Mouse (Mus musculus) hindbrain, postnatal 0 days (tissue): ENCODE data around the gene Rbfox2. TPM values are rescaled to one million over a fixed set of nuclear protein-coding genes. Genes with fewer than 3 reads are reported as not detected.

Experiments used
- ATAC-seq: fragments of 200-750 bp; cut with Nextera tagmentation; 2 replicates; pipeline ENCODE4 v1.8.0; 2017; ENCODE audit warnings: mild to moderate bottlenecking, moderate TSS enrichment, moderate library complexity
- DNase-seq: peaks from one replicate; pipeline ENCODE4 v3.0.0-alpha.2; 2015; ENCODE audit warnings: low spot score
- H3K27ac ChIP-seq: fragments of 300-500 bp; sonication (generic); 2 replicates; pipeline ENCODE4 v1.5.1; 2014; ENCODE audit warnings: mild to moderate bottlenecking
- H3K27me3 ChIP-seq: fragments of 300-500 bp; sonication (generic); 2 replicates; pipeline ENCODE4 v1.6.1; 2014; ENCODE audit warnings: low read length, mixed read lengths; ENCODE audit not compliant: insufficient read depth
- H3K36me3 ChIP-seq: fragments of 300-500 bp; sonication (generic); 2 replicates; pipeline ENCODE4 v1.6.1; 2014; ENCODE audit warnings: low read length, mixed read lengths; ENCODE audit not compliant: insufficient read depth
- H3K4me1 ChIP-seq: fragments of 300-500 bp; sonication (generic); 2 replicates; pipeline ENCODE4 v1.6.1; 2014; ENCODE audit warnings: antibody characterized with exemption, low read length, mixed read lengths; ENCODE audit not compliant: insufficient read depth
- H3K4me2 ChIP-seq: fragments of 300-500 bp; sonication (generic); 2 replicates; pipeline ENCODE4 v1.6.1; 2014; ENCODE audit warnings: low read depth, mild to moderate bottlenecking, low read length, moderate library complexity, mixed read lengths
- H3K4me3 ChIP-seq: fragments of 300-500 bp; sonication (generic); 2 replicates; pipeline ENCODE4 v1.5.1; 2014; ENCODE audit warnings: low read length
- H3K9ac ChIP-seq: fragments of 300-500 bp; sonication (generic); replicated peaks from 2 replicates; pipeline ENCODE4 v1.6.1; 2014; ENCODE audit warnings: mild to moderate bottlenecking, low read length, moderate library complexity, mixed read lengths
- H3K9me3 ChIP-seq: fragments of 300-500 bp; sonication (generic); 2 replicates; pipeline ENCODE4 v1.6.1; 2016; ENCODE audit warnings: low read length, mixed read lengths
- CTCF ChIP-seq: IDR thresholded peaks from 2 replicates; pipeline ENCODE4 v1.5.1; 2016; ENCODE audit warnings: antibody characterized with exemption, control low read depth, low read depth
- WGBS: fragments of 180-500 bp; shearing (Covaris S2); extraction: QIAGEN DNeasy Blood & Tissue Kit; methylation state at CpG from one replicate; pipeline ENCODE4 v1.1.7; 2014; 5-methylcytosine and 5-hydroxymethylcytosine counted together
- polyA plus RNA-seq: library from polyadenylated mRNA; unstranded; fragments of >200 nt; fragmentation: Nextera tagmentation; extraction: Ambion mirVana; gene quantifications from 2 replicates; pipeline ENCODE4 v1.2.1, GENCODE M21; 2015
- total RNA-seq: library from RNA; depleted of rRNA; stranded (reverse); fragments of >200 nt; gene quantifications from 2 replicates; pipeline ENCODE4 v1.2.3, GENCODE M21; 2014

The Rbfox2 gene
- total and polyA plus RNA-seq, 2 experiments from 2014 or later = 91.9 to 294 TPM

GRCm38 (mm10) chr15:77081454-77081853 lies 225.3 kb downstream of the Rbfox2 start:
- Histone ChIP-seq H3K4me1 (no peaks in the 10 kb centered on the region), H3K9me3 (no peaks in the 10 kb centered on the region), H3K4me2 (no peak overlapping the region), H3K9ac (no peak overlapping the region), H3K27me3 (no peaks in the 10 kb centered on the region), H3K27ac (peak overlapping the region; percentile 32; the same call in 1 of the 2 replicates), H3K36me3 (peaks cover 37% of the 10 kb centered on the region), H3K4me3 (no peak overlapping the region)
- DNase-seq (no peak), ATAC-seq (no peak)
- 84% methylated on average over 5 of the region's 5 CpGs for WGBS
- TF ChIP-seq CTCF = peak; percentile 5; the same call in 1 of the 2 replicates

DNA sequence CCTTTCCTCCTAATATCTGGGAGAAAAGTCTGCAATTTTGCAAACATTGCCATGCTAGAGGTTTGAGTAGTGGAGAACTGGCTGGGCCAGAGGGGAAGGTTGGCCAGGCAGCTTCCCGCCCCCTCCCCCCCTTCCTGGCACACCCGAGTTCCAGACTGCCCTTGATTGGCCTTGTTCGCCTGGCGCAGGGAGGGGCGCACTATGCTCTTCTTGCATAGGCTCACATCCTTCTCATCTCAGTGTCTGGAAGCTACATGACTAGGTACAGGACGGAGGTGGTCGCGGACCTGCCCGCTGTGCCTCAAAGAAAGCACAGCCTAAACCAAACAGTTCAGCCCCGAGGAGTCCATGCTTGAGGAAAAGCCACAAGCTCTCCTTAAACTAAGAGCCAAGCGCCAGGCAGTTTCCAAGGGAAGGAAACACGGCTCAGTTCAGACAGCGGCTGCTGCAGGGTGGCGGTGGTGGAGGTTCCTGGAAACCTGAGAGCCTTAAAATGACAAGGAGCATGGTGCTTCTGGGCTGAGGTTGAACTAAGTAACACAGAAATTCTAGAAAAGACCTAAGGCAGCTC lies 226.0 kb downstream of the Rbfox2 start:
- H3K27ac ChIP-seq = peak overlapping the region; percentile 32; the same call in 1 of the 2 replicates
- H3K9me3 ChIP-seq = no peaks in the 10 kb centered on the region
- no peak for DNase-seq
- no peak overlapping the region for H3K4me3 ChIP-seq
- H3K4me1 ChIP-seq = no peaks in the 10 kb centered on the region
- no peak overlapping the region for H3K9ac ChIP-seq
- H3K27me3 ChIP-seq = no peaks in the 10 kb centered on the region
- H3K4me2 ChIP-seq = no peak overlapping the region
- peaks cover 39% of the 10 kb centered on the region for H3K36me3 ChIP-seq
- WGBS = 71% methylated on average over 14 of the region's 14 CpGs
- no peak for ATAC-seq
- TF ChIP-seq CTCF = no peak

DNA sequence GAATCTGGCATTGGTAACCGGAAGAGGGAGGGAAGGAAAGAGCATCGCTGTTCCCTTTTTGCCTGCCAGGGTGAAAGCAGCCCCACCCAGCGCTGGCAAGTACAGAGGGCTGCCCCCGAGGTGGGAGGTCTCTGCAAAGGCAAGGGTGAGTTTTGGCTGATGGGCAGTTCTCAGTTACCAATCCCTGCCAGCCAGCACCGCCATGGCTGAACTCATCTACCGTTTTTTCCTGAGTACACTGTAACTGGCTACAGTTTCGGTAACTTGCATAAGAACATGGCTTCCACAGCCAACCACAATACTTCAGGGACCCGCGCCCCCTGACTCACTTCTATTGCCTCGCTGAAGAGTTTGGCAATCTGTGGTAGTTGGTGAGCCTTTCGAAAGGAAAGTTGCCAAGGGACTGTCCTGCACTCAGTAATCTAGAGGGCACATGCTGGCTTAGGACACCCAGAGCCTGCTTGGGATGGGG lies 226.9 kb downstream of the Rbfox2 start:
- DNase-seq (peak; percentile 46), ATAC-seq (peak; percentile 67)
- WGBS = 59% methylated on average over 11 of the region's 11 CpGs
- H3K27me3 ChIP-seq = no peaks in the 10 kb centered on the region
- no peak overlapping the region for H3K4me3 ChIP-seq
- peaks cover 33% of the 10 kb centered on the region for H3K36me3 ChIP-seq
- no peak for TF ChIP-seq CTCF
- H3K4me1 ChIP-seq = no peaks in the 10 kb centered on the region
- peak overlapping the region; percentile 32; the same call in 1 of the 2 replicates for H3K27ac ChIP-seq
- no peak overlapping the region for H3K4me2 ChIP-seq
- H3K9ac ChIP-seq = no peak overlapping the region
- no peaks in the 10 kb centered on the region for H3K9me3 ChIP-seq

DNA sequence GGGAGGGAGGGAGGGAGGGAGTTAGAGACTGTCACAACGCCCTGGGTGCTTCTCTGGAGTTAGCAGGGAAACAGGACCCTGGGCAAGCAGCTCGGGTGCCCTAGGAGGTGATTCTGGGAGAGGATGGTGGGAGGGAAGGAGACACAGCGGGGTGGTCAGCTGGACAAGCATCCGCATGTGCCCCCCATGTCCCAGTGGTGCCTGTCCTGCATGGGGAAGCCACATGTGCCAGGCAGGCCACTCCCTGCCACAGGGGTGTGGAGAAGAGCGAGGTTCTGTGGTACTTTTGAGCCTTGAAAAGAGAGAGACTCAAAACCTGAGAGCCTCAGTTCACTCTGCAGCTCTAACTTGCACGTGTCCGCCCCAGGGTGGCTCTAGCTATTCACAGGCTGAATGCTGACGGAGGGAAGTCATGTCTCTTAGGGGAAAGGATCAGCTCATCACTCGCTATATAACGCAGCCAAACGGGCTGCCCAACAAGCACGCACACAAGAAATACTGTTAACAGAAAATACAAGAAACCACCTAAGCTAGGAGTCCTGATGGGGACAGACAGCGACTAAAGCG lies 227.5 kb downstream of the Rbfox2 start:
- Histone ChIP-seq H3K4me2 (no peak overlapping the region), H3K9me3 (no peaks in the 10 kb centered on the region), H3K9ac (no peak overlapping the region), H3K27ac (peak overlapping the region; percentile 32; the same call in 1 of the 2 replicates), H3K4me1 (no peaks in the 10 kb centered on the region), H3K36me3 (peaks cover 27% of the 10 kb centered on the region), H3K27me3 (no peaks in the 10 kb centered on the region), H3K4me3 (no peak overlapping the region)
- DNase-seq = no peak
- no peak for ATAC-seq
- WGBS = 49% methylated on average over 14 of the region's 14 CpGs
- no peak for TF ChIP-seq CTCF

DNA sequence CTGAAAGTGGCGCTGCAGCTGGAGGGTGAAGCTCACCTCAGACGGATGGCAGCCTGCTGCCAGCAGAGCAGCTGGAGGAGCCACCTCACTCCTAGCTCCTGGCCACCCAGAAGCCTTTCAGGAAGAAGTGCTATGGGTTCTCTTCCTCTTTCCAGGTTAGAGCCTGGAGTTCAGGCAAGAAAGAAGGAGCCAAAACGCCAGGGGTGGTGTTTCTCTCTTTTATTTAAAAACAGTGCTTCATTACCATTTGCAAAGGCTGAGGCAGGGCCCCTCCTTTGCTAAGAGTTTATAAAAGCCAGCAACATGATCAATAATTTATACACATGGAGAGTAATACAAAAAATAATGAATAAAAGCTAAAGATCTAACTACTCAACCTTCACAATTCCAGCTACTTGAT lies 228.0 kb downstream of the Rbfox2 start:
- Histone ChIP-seq H3K4me3 (no peak overlapping the region), H3K9me3 (no peaks in the 10 kb centered on the region), H3K27me3 (no peaks in the 10 kb centered on the region), H3K27ac (no peak overlapping the region), H3K4me2 (no peak overlapping the region), H3K36me3 (peaks cover 23% of the 10 kb centered on the region), H3K4me1 (no peaks in the 10 kb centered on the region), H3K9ac (no peak overlapping the region)
- DNase-seq = no peak
- WGBS = 37% methylated on average over 3 of the region's 3 CpGs
- TF ChIP-seq CTCF = no peak
- no peak for ATAC-seq

GRCm38 (mm10) chr15:77077906-77078305 lies 228.9 kb downstream of the Rbfox2 start:
- Histone ChIP-seq H3K27me3 (no peaks in the 10 kb centered on the region), H3K9ac (no peak overlapping the region), H3K36me3 (peaks cover 16% of the 10 kb centered on the region), H3K4me1 (no peaks in the 10 kb centered on the region), H3K27ac (no peak overlapping the region), H3K4me3 (no peak overlapping the region), H3K4me2 (no peak overlapping the region), H3K9me3 (no peaks in the 10 kb centered on the region)
- TF ChIP-seq CTCF = no peak
- WGBS = 89% methylated on average over 9 of the region's 9 CpGs
- DNase-seq (no peak), ATAC-seq (no peak)

DNA sequence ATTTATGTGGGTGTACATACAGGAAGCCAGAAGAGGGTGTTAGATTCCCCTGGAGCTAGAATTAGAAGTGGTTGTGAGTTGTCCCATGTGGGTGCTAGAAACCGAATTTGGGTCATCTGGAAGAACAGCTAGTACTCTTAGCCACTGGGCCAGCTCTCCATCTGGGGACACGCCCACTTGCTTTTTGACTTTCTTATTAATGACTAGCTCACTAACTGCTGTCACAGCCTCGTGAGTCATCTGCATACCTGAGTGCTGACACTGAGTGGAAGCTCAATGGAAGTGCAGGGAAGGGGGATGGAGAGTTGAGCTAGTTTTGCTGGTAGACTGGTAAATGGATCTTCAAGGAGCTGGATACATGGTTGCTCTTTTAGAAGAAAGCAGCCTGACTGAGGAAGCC lies 230.3 kb downstream of the Rbfox2 start:
- Histone ChIP-seq H3K9me3 (no peaks in the 10 kb centered on the region), H3K4me3 (no peak overlapping the region), H3K9ac (no peak overlapping the region), H3K4me2 (no peak overlapping the region), H3K4me1 (0 out of 2 replicates have a peak, but pooled peaks cover 2% of the 10 kb centered on the region), H3K27ac (no peak overlapping the region), H3K27me3 (no peaks in the 10 kb centered on the region), H3K36me3 (peaks cover 9% of the 10 kb centered on the region)
- WGBS = 83% methylated on average over 3 of the region's 3 CpGs
- no peak for TF ChIP-seq CTCF
- DNase-seq (no peak), ATAC-seq (no peak)
